Mouse (Mus musculus) hindbrain, embryonic 13.5 days (tissue): ENCODE measurements around the gene Tmem178b. TPM values are rescaled to one million over a fixed set of nuclear protein-coding genes. Genes with fewer than 3 reads are reported as not detected.

Experiments used
- ATAC-seq: fragments of 200-750 bp; cut with Nextera tagmentation; 2 replicates; pipeline ENCODE4 v1.8.0; 2017; ENCODE audit warnings: moderate TSS enrichment; ENCODE audit not compliant: low FRiP score
- H3K27ac ChIP-seq: fragments of 300-500 bp; sonication (generic); 2 replicates; pipeline ENCODE4 v1.5.1; 2015; ENCODE audit warnings: inconsistent platforms, mild to moderate bottlenecking, moderate library complexity
- H3K27me3 ChIP-seq: fragments of 300-500 bp; sonication (generic); 2 replicates; pipeline ENCODE4 v1.6.1; 2015; ENCODE audit warnings: mild to moderate bottlenecking, inconsistent platforms
- H3K36me3 ChIP-seq: fragments of 300-500 bp; sonication (generic); 2 replicates; pipeline ENCODE4 v1.6.1; 2015; ENCODE audit warnings: mild to moderate bottlenecking, inconsistent platforms
- H3K4me1 ChIP-seq: fragments of 300-500 bp; sonication (generic); replicated peaks from 2 replicates; pipeline ENCODE4 v1.6.1; 2015; ENCODE audit warnings: inconsistent platforms
- H3K4me2 ChIP-seq: fragments of 300-500 bp; sonication (generic); 2 replicates; pipeline ENCODE4 v1.6.1; 2015; ENCODE audit warnings: inconsistent platforms, mild to moderate bottlenecking, moderate library complexity
- H3K4me3 ChIP-seq: fragments of 300-500 bp; sonication (generic); 2 replicates; pipeline ENCODE4 v1.5.1; 2015; ENCODE audit warnings: mild to moderate bottlenecking, inconsistent platforms
- H3K9ac ChIP-seq: fragments of 300-500 bp; sonication (generic); 2 replicates; pipeline ENCODE4 v1.6.1; 2015; ENCODE audit warnings: mild to moderate bottlenecking, inconsistent platforms
- H3K9me3 ChIP-seq: fragments of 300-500 bp; sonication (generic); 2 replicates; pipeline ENCODE4 v1.6.1; 2016; ENCODE audit warnings: inconsistent platforms
- WGBS: fragments of 180-500 bp; shearing (Covaris S2); methylation state at CpG from one replicate; pipeline ENCODE4 v1.1.7; 2015; 5-methylcytosine and 5-hydroxymethylcytosine counted together
- polyA plus RNA-seq: library from polyadenylated mRNA; unstranded; fragments of >200 nt; fragmentation: Nextera tagmentation; extraction: Ambion mirVana; gene quantifications from 2 replicates; pipeline ENCODE4 v1.2.1, GENCODE M21; 2015

Gene Tmem178b
- polyA plus RNA-seq, 1 experiment from 2014 or later = 31.9 TPM

DNA sequence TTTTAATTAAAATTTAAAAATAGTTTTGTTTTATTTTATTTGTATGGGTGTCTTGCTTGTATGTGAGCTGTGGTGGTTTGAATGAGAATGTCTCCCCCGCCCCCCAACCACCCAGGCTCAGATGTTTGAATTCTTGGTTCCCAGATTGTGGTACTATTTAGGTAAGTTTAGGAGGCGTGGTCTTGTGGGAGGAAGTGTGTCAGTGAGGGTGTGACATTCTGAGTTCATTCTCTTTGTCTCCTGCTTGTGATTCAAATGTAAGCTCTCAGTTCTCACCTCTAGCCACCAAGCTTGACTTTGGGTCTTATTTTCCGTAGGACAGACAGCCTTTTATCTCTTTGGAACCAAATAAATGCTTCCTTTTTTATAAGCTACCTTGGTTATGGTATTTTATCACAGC is 17.7 kb downstream of the Tmem178b start:
- no peaks in the 10 kb centered on the region for H3K27me3 ChIP-seq
- H3K4me1 ChIP-seq = peaks cover 5% of the 10 kb centered on the region
- no peak overlapping the region for H3K27ac ChIP-seq
- H3K4me2 ChIP-seq = no peak overlapping the region
- WGBS = 95% methylated on average over 3 of the region's 3 CpGs
- H3K36me3 ChIP-seq = peaks cover 3% of the 10 kb centered on the region; the same call in 1 of the 2 replicates
- H3K9me3 ChIP-seq = peaks cover 3% of the 10 kb centered on the region; the same call in 1 of the 2 replicates
- H3K9ac ChIP-seq = no peak overlapping the region
- H3K4me3 ChIP-seq = no peak overlapping the region
- no peak for ATAC-seq

DNA sequence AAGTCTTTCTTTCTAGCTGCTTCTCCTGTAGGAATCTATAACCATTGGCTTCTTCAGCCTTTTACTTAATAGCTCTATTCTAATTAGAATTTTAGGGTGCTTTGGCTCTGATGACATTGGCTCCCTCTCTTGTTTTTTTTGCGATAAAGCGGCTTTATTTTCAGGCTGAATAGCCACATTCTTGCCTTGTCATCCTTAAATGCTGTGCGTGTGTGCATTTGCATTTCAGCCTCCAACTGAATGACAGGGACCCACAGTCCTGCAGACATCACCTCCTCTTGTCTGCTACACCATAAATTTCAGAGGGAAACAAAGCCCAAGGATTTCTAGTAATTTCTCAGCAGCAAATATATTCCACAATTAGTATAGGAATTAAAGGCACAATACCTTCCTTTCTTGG is 23.4 kb downstream of the Tmem178b start:
- H3K9ac ChIP-seq = no peak overlapping the region
- H3K27me3 ChIP-seq = no peaks in the 10 kb centered on the region
- H3K4me2 ChIP-seq = no peak overlapping the region
- H3K36me3 ChIP-seq = no peaks in the 10 kb centered on the region
- H3K4me3 ChIP-seq = no peak overlapping the region
- no peaks in the 10 kb centered on the region for H3K9me3 ChIP-seq
- no peak for ATAC-seq
- 0 out of 2 replicates have a peak overlapping the region, but pooled peaks have one; percentile 44 for H3K27ac ChIP-seq
- H3K4me1 ChIP-seq = peaks cover 17% of the 10 kb centered on the region
- WGBS = 21% methylated on average over 3 of the region's 3 CpGs

DNA sequence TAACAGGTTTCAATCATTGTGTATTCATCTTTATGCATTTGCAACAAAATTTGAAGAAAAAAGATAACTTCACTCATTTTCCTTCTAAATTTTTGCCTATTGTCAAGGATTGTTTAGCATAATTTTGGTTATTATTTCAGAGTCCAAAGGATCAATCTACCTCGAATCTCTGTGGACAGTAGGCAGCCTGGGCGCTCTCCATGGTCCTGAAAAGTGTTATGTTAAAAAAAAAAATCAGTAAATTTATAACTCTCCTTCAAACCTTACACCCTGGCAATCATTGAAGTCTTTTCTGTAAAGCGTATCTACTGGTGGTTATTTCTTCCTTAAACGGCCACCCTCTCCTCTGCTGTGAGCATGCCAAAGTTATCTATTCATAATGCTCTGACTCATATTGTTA is 26.2 kb downstream of the Tmem178b start:
- Histone ChIP-seq H3K4me1 (peaks cover 33% of the 10 kb centered on the region), H3K27ac (no peak overlapping the region), H3K9ac (no peak overlapping the region), H3K4me3 (no peak overlapping the region), H3K9me3 (no peaks in the 10 kb centered on the region), H3K27me3 (no peaks in the 10 kb centered on the region), H3K4me2 (no peak overlapping the region), H3K36me3 (no peaks in the 10 kb centered on the region)
- 66% methylated on average over 4 of the region's 4 CpGs for WGBS
- no peak for ATAC-seq

DNA sequence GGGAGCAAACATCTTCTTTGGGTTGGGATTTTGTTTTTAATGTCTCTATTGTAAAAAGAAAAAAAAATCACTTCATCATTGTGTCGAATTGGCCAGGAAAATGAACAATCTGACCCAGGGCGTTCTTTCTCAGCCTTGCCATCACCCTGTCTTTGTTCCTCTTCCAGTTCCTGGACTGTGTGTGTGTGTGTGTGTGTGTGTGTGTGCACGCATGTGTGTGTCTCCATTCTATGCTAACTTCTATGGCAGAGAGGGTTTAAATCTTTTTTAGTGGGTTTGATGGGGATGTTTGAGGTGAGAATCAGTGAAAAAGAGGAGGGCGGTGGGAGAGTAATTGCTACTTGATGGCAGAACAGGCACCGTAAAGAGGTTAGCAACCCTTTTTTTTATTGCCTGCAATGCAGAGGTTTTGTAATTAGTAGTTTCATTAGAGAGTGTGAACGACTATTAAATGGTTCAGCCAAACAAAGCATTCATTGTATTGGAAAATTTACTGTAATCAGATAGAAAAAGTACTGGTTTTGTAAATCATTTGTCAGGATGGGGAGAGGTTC is 30.2 kb downstream of the Tmem178b start:
- Histone ChIP-seq H3K9ac (no peak overlapping the region), H3K36me3 (no peaks in the 10 kb centered on the region), H3K9me3 (no peaks in the 10 kb centered on the region), H3K4me3 (no peak overlapping the region), H3K4me2 (peak overlapping the region; percentile 19; the same call in 1 of the 2 replicates), H3K4me1 (peaks cover 24% of the 10 kb centered on the region), H3K27me3 (no peaks in the 10 kb centered on the region), H3K27ac (peak overlapping the region; percentile 80)
- WGBS = 44% methylated on average over 6 of the region's 6 CpGs
- ATAC-seq = no peak

DNA sequence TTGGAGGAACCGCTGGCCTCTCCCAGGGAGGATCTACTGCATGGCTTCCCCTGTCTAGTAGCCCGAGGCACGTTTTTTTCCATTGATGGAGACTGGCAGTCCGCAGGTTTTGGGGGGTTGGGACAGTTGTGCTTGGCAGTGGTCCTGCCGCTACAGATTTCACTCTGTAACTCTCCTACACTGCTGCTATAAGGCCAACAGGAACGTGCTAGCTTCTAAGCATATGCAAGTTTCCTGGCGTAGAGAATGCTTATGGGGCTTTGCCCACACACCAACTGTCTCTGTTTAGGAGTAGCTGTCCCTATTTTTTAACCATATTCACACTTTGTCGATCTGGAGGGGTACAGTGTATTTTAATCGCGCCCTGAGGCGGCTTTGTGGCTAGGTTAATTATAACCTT is 30.8 kb downstream of the Tmem178b start:
- Histone ChIP-seq H3K4me1 (peaks cover 24% of the 10 kb centered on the region), H3K36me3 (no peaks in the 10 kb centered on the region), H3K27ac (peak overlapping the region; percentile 80), H3K4me2 (peak overlapping the region; percentile 19; the same call in 1 of the 2 replicates), H3K9me3 (no peaks in the 10 kb centered on the region), H3K27me3 (no peaks in the 10 kb centered on the region), H3K4me3 (no peak overlapping the region), H3K9ac (no peak overlapping the region)
- WGBS = 56% methylated on average over 11 of the region's 11 CpGs
- peak; percentile 46; the same call in 1 of the 2 replicates for ATAC-seq

DNA sequence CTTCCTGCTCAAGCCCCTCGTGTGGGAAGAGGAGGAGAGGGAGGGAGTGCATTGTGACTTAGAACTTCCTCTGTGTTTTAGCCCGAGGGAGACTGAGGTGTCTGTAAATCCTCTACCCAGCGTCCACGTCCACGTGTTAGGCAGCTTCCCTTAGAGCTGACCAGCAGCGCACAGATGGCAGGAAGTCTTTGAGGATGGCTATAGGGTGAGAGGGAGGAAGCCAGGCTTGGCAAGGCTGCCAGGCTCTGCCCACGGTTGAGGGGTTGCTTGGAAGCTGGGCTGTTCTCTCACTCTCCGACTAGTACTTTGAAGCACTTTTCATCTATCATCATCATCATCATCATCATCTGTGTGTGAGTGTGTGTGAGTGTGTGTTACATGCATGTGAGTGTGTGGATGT is 41.9 kb downstream of the Tmem178b start:
- Histone ChIP-seq H3K27ac (no peak overlapping the region), H3K36me3 (no peaks in the 10 kb centered on the region), H3K4me2 (no peak overlapping the region), H3K4me1 (peaks cover 29% of the 10 kb centered on the region), H3K4me3 (no peak overlapping the region), H3K27me3 (no peaks in the 10 kb centered on the region), H3K9ac (no peak overlapping the region), H3K9me3 (no peaks in the 10 kb centered on the region)
- ATAC-seq = no peak
- WGBS = 56% methylated on average over 8 of the region's 8 CpGs

DNA sequence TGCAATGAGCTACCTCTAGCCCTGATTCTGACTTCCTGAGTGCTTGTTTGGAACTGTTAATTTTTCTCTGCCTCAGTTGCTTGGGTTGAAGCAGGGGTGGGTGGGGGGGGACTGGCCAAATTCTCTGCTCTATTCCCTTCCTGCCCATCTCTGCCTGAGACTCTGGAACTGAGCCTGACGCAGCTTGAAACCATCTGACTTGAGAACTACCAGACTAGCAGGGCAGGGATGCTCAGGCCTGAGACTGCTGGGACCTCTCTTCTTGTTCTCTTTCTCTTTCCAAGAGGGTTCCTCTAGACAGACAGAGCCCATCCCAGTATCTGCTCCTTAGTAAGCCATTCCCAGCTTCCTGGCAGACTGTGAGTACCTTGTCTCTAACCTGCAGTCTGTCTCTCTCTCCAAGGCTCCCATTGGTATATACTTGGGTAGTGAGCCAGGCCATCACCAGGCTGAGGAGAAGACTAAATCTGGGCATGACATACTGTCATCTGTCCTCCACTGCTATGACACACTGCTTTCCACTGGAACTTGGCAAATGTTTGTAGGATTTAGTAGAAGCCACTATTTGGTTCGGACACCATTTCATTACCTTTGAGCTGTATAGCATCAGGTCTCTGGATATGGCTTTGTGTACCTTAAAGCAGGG is 42.7 kb downstream of the Tmem178b start:
- no peak overlapping the region for H3K4me3 ChIP-seq
- peaks cover 29% of the 10 kb centered on the region for H3K4me1 ChIP-seq
- 87% methylated on average over 2 of the region's 2 CpGs for WGBS
- no peaks in the 10 kb centered on the region for H3K36me3 ChIP-seq
- H3K9me3 ChIP-seq = no peaks in the 10 kb centered on the region
- no peaks in the 10 kb centered on the region for H3K27me3 ChIP-seq
- ATAC-seq = no peak
- no peak overlapping the region for H3K9ac ChIP-seq
- no peak overlapping the region for H3K4me2 ChIP-seq
- H3K27ac ChIP-seq = no peak overlapping the region

DNA sequence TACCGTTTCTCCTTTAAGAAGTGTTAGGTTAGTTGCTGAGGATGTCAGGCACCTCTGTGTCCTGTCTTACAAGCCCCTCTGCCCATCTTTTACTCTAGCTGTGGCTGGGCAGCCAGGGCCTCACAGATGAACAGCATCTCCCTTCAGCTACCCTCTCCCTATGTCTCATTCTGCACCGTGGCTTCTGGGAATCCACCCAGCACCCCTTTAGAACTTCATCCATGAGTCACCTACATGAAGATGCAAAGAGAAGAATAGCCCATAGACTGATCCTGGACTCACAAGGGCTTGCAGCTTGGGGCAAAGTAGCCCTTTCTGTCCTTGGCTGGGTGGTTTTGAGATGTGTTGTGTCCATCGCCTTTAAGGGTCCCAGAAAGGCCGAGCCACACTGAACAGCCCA is 43.4 kb downstream of the Tmem178b start:
- Histone ChIP-seq H3K4me1 (peaks cover 29% of the 10 kb centered on the region), H3K27me3 (no peaks in the 10 kb centered on the region), H3K9me3 (no peaks in the 10 kb centered on the region), H3K9ac (no peak overlapping the region), H3K4me2 (no peak overlapping the region), H3K4me3 (no peak overlapping the region), H3K36me3 (no peaks in the 10 kb centered on the region), H3K27ac (peak overlapping the region; percentile 59; the same call in 1 of the 2 replicates)
- no peak for ATAC-seq
- 83% methylated on average over 4 of the region's 4 CpGs for WGBS

DNA sequence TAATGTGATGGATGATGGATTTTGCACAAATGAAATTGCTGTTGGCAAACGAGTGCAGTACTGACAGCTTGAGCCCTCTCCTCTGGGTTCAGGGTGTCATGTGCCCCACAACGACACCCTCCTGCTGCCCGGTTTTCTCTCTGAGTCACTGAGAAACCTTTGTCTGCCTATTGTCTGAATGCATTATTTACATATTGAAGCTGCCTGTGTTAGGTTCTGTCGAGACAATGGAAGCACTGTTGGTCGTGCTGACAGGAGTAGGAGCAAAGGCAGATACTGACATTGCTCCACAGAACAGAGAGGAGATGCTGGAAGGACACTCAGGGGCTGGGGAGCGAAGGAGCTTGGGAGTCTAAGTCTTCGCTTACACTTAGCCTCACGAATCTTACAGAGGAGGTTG is 44.2 kb downstream of the Tmem178b start:
- Histone ChIP-seq H3K36me3 (no peaks in the 10 kb centered on the region), H3K27me3 (no peaks in the 10 kb centered on the region), H3K4me2 (no peak overlapping the region), H3K9me3 (no peaks in the 10 kb centered on the region), H3K27ac (peak overlapping the region; percentile 59), H3K9ac (peak overlapping the region; percentile 25; the same call in 1 of the 2 replicates), H3K4me3 (no peak overlapping the region), H3K4me1 (peaks cover 29% of the 10 kb centered on the region)
- 26% methylated on average over 8 of the region's 8 CpGs for WGBS
- peak; percentile 77 for ATAC-seq

DNA sequence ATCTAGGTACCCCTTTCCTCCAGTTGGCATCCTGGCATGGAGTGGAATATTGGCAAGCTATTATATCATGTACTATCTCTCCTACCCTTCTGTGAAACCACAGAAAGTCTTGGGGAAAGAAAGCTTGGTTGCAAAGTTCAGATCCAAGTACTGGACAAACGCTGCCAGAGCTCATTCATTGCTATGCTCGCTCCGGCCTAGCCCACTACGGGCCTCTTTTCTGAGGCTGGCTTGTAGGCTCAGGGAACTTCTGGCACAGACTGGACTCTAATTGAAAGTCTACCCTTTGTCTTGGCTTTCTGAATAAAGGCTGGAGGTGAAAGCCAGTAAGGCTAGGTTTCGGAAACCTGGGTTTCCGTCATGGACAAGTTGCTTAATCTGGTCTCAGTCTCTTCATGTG is 44.7 kb downstream of the Tmem178b start:
- H3K36me3 ChIP-seq = no peaks in the 10 kb centered on the region
- WGBS = 77% methylated on average over 6 of the region's 6 CpGs
- H3K27me3 ChIP-seq = no peaks in the 10 kb centered on the region
- H3K4me2 ChIP-seq = no peak overlapping the region
- H3K27ac ChIP-seq = peak overlapping the region; percentile 59; the same call in 1 of the 2 replicates
- no peak for ATAC-seq
- no peak overlapping the region for H3K4me3 ChIP-seq
- no peaks in the 10 kb centered on the region for H3K9me3 ChIP-seq
- no peak overlapping the region for H3K9ac ChIP-seq
- peaks cover 29% of the 10 kb centered on the region for H3K4me1 ChIP-seq

DNA sequence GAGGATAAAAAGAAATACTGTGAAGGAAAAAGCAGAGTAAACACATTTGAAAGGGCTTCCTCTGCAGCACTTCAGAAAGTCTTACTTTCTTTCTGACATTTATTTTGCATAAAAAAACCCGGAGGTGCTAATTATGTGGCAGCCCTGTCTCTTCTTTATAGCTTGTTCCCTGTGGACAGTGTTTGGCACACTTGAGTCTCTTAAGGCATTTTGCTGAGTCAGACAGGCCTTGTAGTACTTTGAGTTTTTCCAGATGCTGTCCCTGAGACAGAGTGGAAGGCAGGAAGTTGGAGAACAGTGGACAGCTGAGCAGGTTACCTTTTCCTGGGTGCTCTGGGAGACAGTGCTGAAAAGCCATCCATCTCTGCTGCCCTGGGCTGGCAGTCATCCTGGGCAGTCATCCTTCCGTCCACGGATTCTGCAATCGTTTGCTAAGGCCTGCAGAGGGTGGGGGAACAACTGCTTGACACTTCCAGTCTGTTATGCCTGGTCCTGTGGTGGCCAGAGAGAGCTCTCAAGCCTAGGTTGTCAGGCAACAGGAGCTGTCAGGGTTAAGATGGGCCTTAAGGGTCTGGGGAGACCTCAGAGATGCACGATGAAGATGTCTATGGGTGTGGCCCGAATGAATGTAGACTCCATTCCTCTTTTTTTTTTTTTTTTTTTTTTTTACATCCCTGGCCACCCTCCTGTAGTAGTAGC is 46.1 kb downstream of the Tmem178b start:
- 80% methylated on average over 6 of the region's 6 CpGs for WGBS
- no peaks in the 10 kb centered on the region for H3K9me3 ChIP-seq
- H3K27me3 ChIP-seq = no peaks in the 10 kb centered on the region
- H3K4me1 ChIP-seq = peaks cover 29% of the 10 kb centered on the region
- no peak overlapping the region for H3K4me3 ChIP-seq
- H3K9ac ChIP-seq = no peak overlapping the region
- no peak overlapping the region for H3K4me2 ChIP-seq
- H3K27ac ChIP-seq = 0 out of 2 replicates have a peak overlapping the region, but pooled peaks have one; percentile 1
- peak; percentile 28; the same call in 1 of the 2 replicates for ATAC-seq
- H3K36me3 ChIP-seq = no peaks in the 10 kb centered on the region

DNA sequence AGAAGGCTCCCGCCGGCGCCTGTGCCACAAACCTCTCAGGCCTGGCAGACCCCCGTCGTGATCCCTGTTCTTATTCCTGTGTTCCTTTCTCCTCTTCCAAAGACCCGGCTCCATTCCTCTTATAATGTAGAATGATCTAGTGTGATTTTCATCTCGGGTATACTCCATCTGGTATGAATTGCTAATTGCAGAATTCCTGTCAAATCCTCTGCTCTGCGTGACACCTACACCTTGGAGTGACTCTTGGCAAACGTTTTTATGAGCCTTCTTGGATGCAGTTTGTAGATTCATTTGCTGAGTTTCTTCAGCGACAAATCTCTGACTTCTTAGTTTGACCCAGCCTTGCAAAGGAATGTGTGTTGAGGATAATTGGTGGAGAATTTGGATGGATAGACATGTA is 53.4 kb downstream of the Tmem178b start:
- Histone ChIP-seq H3K9me3 (no peaks in the 10 kb centered on the region), H3K27ac (no peak overlapping the region), H3K9ac (no peak overlapping the region), H3K4me1 (peaks cover 8% of the 10 kb centered on the region; the same call in 1 of the 2 replicates), H3K4me2 (no peak overlapping the region), H3K4me3 (no peak overlapping the region), H3K27me3 (no peaks in the 10 kb centered on the region), H3K36me3 (no peaks in the 10 kb centered on the region; the same call in 1 of the 2 replicates)
- WGBS = 90% methylated on average over 10 of the region's 10 CpGs
- ATAC-seq = no peak
